Mouse (Mus musculus) heart, embryonic 16.5 days (tissue): ENCODE data around the gene Ugt1a6a. TPM values are rescaled to one million over a fixed set of nuclear protein-coding genes. Genes with fewer than 3 reads are reported as not detected.

Experiments
- ATAC-seq: fragments of 200-750 bp; cut with Nextera tagmentation; replicated peaks from 2 replicates; pipeline ENCODE4 v1.8.0; 2017; ENCODE audit warnings: moderate number of reproducible peaks; ENCODE audit not compliant: insufficient read depth, low FRiP score; ENCODE audit errors: extremely low read depth
- H3K27ac ChIP-seq: fragments of 300-500 bp; sonication (generic); 2 replicates; pipeline ENCODE4 v1.5.1; 2014; ENCODE audit warnings: mild to moderate bottlenecking, low read length, control low read depth, moderate library complexity
- H3K27me3 ChIP-seq: fragments of 300-500 bp; sonication (generic); 2 replicates; pipeline ENCODE4 v1.6.1; 2014; ENCODE audit warnings: low read length, mixed read lengths; ENCODE audit not compliant: control insufficient read depth, insufficient read depth
- H3K36me3 ChIP-seq: fragments of 300-500 bp; sonication (generic); 2 replicates; pipeline ENCODE4 v1.6.1; 2014; ENCODE audit not compliant: control insufficient read depth, insufficient read depth
- H3K4me1 ChIP-seq: fragments of 300-500 bp; sonication (generic); 2 replicates; pipeline ENCODE4 v1.6.1; 2014; ENCODE audit warnings: low read length, mixed read lengths; ENCODE audit not compliant: control insufficient read depth, insufficient read depth
- H3K4me2 ChIP-seq: fragments of 300-500 bp; sonication (generic); 2 replicates; pipeline ENCODE4 v1.6.1; 2014; ENCODE audit warnings: low read depth, mild to moderate bottlenecking, control low read depth, low read length
- H3K4me3 ChIP-seq: fragments of 300-500 bp; sonication (generic); 2 replicates; pipeline ENCODE4 v1.5.1; 2014; ENCODE audit warnings: mild to moderate bottlenecking, control low read depth, low read length
- H3K9ac ChIP-seq: fragments of 300-500 bp; sonication (generic); 2 replicates; pipeline ENCODE4 v1.6.1; 2014; ENCODE audit warnings: low read length, control low read depth
- H3K9me3 ChIP-seq: fragments of 300-500 bp; sonication (generic); replicated peaks from 2 replicates; pipeline ENCODE4 v1.6.1; 2016; ENCODE audit warnings: low read length; ENCODE audit not compliant: control insufficient read depth
- WGBS: fragments of 180-500 bp; shearing (Covaris S2); extraction: QIAGEN DNeasy Blood & Tissue Kit; methylation state at CpG from one replicate; pipeline ENCODE4 v1.1.7; 2014; 5-methylcytosine and 5-hydroxymethylcytosine counted together
- polyA plus RNA-seq: library from polyadenylated mRNA; unstranded; fragments of >200 nt; fragmentation: Nextera tagmentation; extraction: Ambion mirVana; gene quantifications from 2 replicates; pipeline ENCODE4 v1.2.1, GENCODE M21; 2015

Gene Ugt1a6a
- polyA plus RNA-seq, 1 experiment from 2014 or later: 0.83 TPM

DNA sequence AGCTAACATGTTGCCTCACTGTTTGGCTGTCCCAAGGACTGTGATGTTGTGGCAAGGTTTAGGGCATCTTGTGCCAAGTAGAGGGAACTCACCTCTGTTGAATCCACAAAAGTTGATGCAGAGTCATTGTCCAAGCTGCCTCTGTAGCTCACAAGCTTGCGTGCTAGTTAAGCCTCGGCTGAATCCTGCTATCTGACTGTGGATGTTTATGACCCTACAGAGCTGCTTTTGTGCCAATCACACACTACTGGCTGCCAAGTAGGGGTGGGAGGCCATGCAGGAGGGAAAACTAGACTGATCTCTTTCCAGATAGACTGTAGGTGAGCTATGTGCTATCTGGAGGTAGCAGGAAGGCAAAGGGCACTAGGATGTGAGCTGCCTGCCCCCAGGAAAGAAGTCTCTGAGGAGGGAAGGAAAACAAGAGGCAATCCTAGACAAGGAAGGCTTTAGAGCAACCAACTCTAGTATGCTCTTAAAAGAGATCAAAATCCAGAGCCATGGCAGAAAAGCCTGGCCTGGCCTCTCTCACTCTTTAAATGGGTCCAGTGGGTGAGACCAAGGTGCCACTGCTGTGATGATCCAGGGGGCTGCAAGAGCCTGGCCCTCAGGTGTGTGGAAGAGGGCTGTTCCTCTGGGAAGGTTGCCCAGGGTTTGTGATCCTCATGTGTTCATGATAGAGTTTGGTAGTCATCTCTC is 79.3 kb downstream of the Ugt1a6a start:
- Histone ChIP-seq H3K9me3 (peaks cover 59% of the 10 kb centered on the region), H3K4me2 (no peak overlapping the region), H3K9ac (no peak overlapping the region), H3K4me3 (no peak overlapping the region), H3K36me3 (no peaks in the 10 kb centered on the region), H3K4me1 (no peaks in the 10 kb centered on the region), H3K27ac (no peak overlapping the region), H3K27me3 (no peaks in the 10 kb centered on the region)
- WGBS: 67% methylated on average over 2 of the region's 2 CpGs
- peak; percentile 6; the same call in 1 of the 2 replicates for ATAC-seq

- H3K4me3 ChIP-seq: no peak overlapping the region
- H3K27me3 ChIP-seq: no peaks in the 10 kb centered on the region
- no peaks in the 10 kb centered on the region for H3K4me1 ChIP-seq
- H3K27ac ChIP-seq: no peak overlapping the region
- WGBS: 65% methylated on average over 2 of the region's 2 CpGs
- no peak overlapping the region for H3K4me2 ChIP-seq
- H3K36me3 ChIP-seq: no peaks in the 10 kb centered on the region
- H3K9me3 ChIP-seq: peaks cover 59% of the 10 kb centered on the region
- no peak overlapping the region for H3K9ac ChIP-seq
- ATAC-seq: no peak
These were observed 79.9 kb downstream of the Ugt1a6a start for GRCm38 (mm10) chr1:88214462-88214952.

DNA sequence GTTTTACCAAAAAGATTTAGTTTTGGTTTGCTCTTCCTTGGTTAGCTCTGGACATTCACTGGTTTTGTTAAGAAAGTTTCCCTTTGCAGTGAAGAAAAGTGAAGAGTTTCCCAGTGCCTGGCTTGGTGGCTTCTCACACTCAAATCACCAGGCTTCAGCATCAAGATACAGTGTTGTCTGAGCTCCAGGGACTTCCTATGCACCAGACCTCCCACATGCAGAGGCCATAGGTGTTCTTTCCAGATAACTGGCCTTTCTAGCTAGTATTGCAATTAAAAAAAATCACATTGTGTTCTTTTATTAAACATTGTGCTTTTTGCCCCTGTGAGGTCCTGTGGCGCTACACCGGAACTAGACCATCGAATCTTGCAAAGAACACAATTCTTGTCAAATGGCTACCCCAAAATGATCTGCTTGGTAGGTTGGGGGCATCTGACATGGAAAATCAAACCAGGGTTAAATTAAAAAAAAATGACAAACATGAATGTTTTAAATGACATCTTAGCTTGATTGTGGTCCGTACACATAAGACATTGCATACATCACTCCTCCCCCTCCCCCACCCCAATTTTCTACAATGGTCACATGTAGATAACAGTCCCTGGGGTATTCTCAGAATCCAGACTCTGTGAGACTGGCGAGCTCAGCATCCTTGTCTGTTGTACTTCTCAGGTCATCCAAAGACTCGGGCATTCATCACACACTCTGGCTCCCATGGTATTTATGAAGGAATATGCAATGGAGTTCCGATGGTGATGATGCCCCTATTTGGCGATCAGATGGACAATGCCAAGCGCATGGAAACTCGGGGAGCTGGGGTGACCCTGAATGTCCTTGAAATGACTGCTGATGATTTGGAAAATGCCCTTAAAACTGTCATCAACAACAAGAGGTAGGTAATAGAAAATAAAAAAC is 81.1 kb downstream of the Ugt1a6a start:
- Histone ChIP-seq H3K9ac (no peak overlapping the region), H3K4me1 (no peaks in the 10 kb centered on the region), H3K27me3 (no peaks in the 10 kb centered on the region), H3K4me2 (no peak overlapping the region), H3K4me3 (no peak overlapping the region), H3K36me3 (no peaks in the 10 kb centered on the region), H3K9me3 (peaks cover 59% of the 10 kb centered on the region), H3K27ac (no peak overlapping the region)
- 61% methylated on average over 10 of the region's 10 CpGs for WGBS
- ATAC-seq: no peak

- Histone ChIP-seq H3K9me3 (peaks cover 56% of the 10 kb centered on the region), H3K4me3 (no peak overlapping the region), H3K9ac (no peak overlapping the region), H3K27me3 (no peaks in the 10 kb centered on the region), H3K4me1 (no peaks in the 10 kb centered on the region), H3K36me3 (no peaks in the 10 kb centered on the region), H3K27ac (no peak overlapping the region), H3K4me2 (no peak overlapping the region)
- ATAC-seq: no peak
- WGBS: 55% methylated on average over 2 of the region's 2 CpGs
These were observed 81.9 kb downstream of the Ugt1a6a start for GRCm38 (mm10) chr1:88216551-88216950.

DNA sequence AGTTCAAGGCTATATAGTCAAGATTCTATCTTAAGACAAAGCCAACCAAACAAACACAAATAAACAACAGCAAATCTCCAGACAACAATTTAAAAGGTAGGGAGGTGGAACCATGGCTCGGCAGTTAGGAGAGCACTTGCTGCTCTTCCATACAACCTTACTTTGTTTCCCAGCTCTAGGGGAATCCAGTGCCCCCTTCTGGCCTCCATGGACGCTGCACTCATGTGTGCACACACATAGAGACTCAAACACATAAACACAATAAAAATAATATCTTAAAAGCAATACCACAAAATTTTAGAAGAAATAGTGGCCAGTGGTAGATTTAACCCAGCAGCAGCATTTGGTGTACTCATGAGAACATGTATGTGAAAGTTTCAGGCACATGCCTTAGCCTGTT is 82.5 kb downstream of the Ugt1a6a start:
- Histone ChIP-seq H3K27me3 (no peaks in the 10 kb centered on the region), H3K9me3 (peaks cover 50% of the 10 kb centered on the region), H3K27ac (no peak overlapping the region), H3K9ac (no peak overlapping the region), H3K4me2 (no peak overlapping the region), H3K4me1 (no peaks in the 10 kb centered on the region), H3K36me3 (no peaks in the 10 kb centered on the region), H3K4me3 (no peak overlapping the region)
- WGBS: 58% methylated on average over 2 of the region's 2 CpGs
- ATAC-seq: no peak

DNA sequence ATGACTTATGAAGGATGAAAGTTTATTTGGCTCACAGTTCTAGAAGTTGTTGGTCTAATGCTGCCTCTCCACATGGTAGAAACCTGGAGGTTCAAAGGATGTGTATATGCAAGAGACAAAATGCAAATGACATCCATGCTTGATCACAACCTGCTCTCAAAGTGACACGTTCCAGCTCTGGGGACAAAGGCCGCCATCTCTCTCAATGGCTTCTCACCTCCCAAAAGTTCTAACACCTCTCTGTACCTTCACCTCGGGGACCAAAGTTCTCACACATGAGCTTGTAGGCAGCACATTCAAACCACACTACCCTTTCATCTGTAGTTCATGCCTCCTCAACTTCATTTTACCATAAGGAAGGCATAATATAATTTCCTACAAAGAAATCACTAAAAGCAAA is 83.0 kb downstream of the Ugt1a6a start:
- Histone ChIP-seq H3K4me2 (no peak overlapping the region), H3K4me3 (no peak overlapping the region), H3K9ac (no peak overlapping the region), H3K4me1 (no peaks in the 10 kb centered on the region), H3K9me3 (peaks cover 48% of the 10 kb centered on the region), H3K27me3 (no peaks in the 10 kb centered on the region), H3K27ac (no peak overlapping the region), H3K36me3 (no peaks in the 10 kb centered on the region)
- ATAC-seq: no peak
- WGBS: 32% methylated on average over 3 of the region's 3 CpGs

- Histone ChIP-seq H3K4me2 (no peak overlapping the region), H3K27ac (no peak overlapping the region), H3K4me1 (no peaks in the 10 kb centered on the region), H3K9ac (no peak overlapping the region), H3K27me3 (no peaks in the 10 kb centered on the region), H3K36me3 (no peaks in the 10 kb centered on the region), H3K9me3 (peaks cover 43% of the 10 kb centered on the region), H3K4me3 (no peak overlapping the region)
- 63% methylated on average over 9 of the region's 9 CpGs for WGBS
- ATAC-seq: no peak
These were observed 83.4 kb downstream of the Ugt1a6a start for GRCm38 (mm10) chr1:88218051-88218450.

DNA sequence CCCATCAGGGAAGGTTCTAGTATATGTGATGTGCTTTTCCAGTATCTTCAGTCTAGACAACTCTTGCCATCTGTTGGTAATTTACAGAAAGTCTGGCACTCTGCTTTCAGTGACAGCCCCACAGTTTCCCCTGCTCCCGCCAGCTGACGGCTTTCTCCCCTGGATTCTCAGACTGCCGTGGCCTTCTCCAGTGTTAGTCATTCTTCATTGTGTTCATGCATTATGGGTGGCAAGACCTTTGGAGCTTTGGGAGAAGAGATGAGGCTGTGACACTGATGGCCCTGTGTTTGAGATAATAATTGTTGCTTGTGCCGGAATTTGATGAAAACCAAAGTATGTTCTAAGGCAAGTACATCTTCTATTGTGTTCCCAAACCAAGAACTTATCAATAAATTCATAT is 84.0 kb downstream of the Ugt1a6a start:
- H3K9me3 ChIP-seq: peaks cover 38% of the 10 kb centered on the region
- no peak overlapping the region for H3K9ac ChIP-seq
- H3K4me2 ChIP-seq: no peak overlapping the region
- no peaks in the 10 kb centered on the region for H3K4me1 ChIP-seq
- H3K27me3 ChIP-seq: no peaks in the 10 kb centered on the region
- no peak overlapping the region for H3K27ac ChIP-seq
- WGBS: 44% methylated on average over 4 of the region's 4 CpGs
- H3K4me3 ChIP-seq: no peak overlapping the region
- H3K36me3 ChIP-seq: no peaks in the 10 kb centered on the region
- ATAC-seq: no peak

DNA sequence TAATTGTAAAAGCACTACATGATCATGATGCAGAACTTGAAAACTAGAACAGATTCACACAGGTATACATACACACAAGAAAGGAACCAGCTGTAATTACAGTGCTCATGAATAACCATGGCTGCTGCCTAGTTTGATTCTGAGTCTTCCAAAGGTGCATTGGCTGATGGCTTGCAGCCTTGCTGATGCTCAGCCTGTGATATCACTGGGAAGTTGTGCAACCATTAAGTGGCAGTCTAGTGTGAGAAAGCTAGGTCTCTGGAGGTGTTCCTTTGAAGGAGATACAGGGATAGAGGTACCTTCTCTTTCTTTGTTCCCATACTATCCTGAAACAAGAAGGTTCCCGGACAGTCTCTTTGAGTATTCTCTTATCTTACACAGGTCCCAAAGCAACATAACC is 84.4 kb downstream of the Ugt1a6a start:
- WGBS: 18% methylated on average over 1 of the region's 1 CpGs
- H3K27ac ChIP-seq: no peak overlapping the region

More for the DNA sequence above, 84.4 kb downstream of the Ugt1a6a start:
- Histone ChIP-seq H3K9me3 (peaks cover 33% of the 10 kb centered on the region), H3K4me1 (no peaks in the 10 kb centered on the region), H3K36me3 (no peaks in the 10 kb centered on the region), H3K4me2 (no peak overlapping the region), H3K4me3 (no peak overlapping the region), H3K27me3 (no peaks in the 10 kb centered on the region), H3K9ac (no peak overlapping the region)
- ATAC-seq: no peak
